Mouse (Mus musculus) cerebellum, postnatal 36 days (tissue): ENCODE data around the gene Fbln5.

ENCODE experiments used
- DNase-seq, 2 experiments: peaks; one replicate each; pipeline ENCODE4 v3.0.0; 2021 to 2022; ENCODE audit warnings: mixed read lengths in 2 of 2

Fbln5 gene

DNA sequence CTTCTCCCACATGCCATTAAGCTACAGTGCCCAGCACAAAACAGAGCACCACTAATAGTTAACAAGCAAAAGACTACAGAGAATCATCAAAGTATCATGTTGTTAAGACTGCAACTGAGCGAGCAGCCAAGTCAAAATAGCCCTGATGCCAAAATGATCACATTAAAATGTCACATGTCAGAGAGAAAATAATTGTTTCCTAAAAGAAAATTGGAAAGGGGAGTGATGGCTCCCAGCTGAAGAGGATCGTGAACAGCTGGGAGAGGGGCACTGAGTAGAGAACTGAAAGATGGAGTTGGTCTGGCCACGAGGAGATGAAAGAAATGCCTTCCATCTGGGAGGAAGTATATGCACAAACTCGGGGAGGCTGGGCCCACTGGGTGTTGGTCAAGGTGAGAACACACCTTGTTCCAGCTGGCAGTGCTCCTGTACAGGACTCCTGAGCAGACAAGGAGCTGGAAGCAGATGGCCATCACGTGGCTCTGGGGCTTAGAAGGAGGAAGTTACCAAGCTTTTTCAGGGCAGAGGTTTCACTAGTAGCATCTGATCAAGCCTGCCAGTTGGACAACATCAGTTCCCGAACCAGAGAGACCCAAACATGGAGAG is 59.3 kb downstream of the Fbln5 start:
- DNase-seq, result no peak

DNA sequence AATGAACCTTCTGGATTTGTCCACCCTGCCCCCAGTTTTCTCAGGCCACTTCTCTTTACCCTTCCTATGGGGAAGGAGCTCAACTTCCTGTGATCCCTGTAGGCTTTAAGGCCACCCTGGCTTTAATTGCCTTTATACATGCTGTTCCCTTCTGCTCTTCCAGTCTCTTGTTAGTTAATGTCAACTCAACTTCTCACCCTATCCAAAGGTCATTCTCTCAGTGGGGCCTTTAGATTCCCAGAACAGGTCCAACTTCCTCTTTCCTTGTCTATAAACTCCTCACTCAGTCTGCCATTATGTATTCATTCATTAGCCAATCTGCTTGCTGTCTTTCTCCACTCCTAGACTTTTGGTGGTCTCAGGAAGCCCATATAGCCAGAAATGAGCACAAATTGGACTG is 60.2 kb downstream of the Fbln5 start:
- DNase-seq, result no peak

- no peak for DNase-seq
Observed at GRCm38 (mm10) chr12:101742375-101742774, 76.5 kb downstream of the Fbln5 start.

- no peak for DNase-seq
Observed at GRCm38 (mm10) chr12:101740486-101740885, 78.4 kb downstream of the Fbln5 start.

DNA sequence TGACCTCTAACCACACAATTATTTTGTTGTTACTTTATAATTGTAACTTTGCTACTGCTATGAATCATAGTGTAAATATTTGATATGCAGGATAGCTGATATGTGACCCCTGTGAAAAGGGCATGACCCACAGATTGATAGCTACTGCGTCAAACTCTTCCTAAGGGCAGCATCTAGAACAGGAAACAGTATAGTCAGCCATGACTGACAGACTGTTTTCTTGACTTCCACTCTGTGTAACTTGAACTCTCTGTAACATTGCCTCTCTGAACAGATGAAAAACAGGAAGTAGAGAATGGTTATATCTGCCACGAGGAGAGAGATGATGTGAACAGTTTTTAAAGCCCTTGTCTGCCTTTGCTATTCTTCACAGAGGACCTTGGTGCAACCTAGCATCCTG is 78.8 kb downstream of the Fbln5 start:
- DNase-seq, result no peak

- DNase-seq, result no peak
Observed at GRCm38 (mm10) chr12:101718755-101719150, 100.1 kb downstream of the Fbln5 start.

- DNase-seq, result peak; percentile 13 to 33
Observed at GRCm38 (mm10) chr12:101718054-101718754, 100.7 kb downstream of the Fbln5 start, which contains the start of gene Tc2n. Tc2n (minus strand) TSS chr12:101718523.

DNA sequence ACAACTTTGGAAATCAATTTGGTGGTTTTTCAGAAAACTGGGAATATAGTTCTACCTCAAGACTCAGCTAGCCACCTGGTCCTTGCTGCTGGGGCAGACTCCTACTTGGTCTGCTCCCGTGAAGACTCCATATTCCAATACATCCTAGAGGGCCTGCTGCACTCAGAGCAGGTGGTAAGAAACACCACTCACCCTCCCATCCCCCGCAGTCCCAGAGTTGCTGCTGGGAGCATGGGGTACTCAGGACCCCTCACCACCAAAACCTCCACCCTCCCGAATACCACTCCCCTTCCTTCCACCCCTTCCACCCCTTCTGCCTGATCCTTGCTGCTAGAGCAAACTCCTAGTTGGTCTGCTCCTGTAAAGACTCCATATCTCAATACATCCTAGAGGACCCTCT is 119.7 kb downstream of the Fbln5 start:
- DNase-seq, result no peak
